Comparison of ENCODE assay signal across 22 mouse cellular contexts in the genomic region with DNA sequence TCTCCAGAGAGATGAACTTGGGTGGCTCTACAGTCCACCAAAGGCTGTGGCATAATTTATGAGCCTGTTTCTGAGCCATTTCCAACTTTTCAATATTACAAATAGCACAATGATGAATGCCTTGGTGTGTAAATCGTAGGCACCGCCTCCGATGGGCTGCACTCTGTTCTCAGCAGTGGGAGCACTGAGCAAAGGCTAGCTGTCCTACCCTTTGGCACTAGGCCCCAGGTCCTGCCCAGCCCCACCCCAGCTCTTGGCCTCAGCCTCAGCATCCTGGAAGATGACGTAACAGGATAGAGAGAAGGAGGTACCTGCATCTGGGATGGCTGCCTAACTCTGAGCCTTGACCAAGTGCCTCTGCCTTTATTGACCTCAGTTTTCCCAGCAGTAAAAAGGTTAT.
DNase-seq lines count a peak whose midpoint lies in the region; ATAC-seq lines count a peak whose summit lies in the region.
"Had no signal": no experiment of that assay in that cellular context is flagged by ENCODE, and none has a peak within 500 bp of the region (broad histone marks: within the 10 kb centered on the region; RNA-seq: fewer than 3 reads in every experiment).

No protein-coding gene starts in this region.

- H3K9me3 ChIP-seq in intestine, embryonic 16.5 days (ENCODE audit: control insufficient read depth, low read length) = no peaks in the 10 kb centered on the region
- H3K9me3 ChIP-seq: embryonic facial prominence, embryonic 12.5 days; forebrain, embryonic 13.5 days; hindbrain, embryonic 13.5 days; liver, embryonic 12.5 days; midbrain, embryonic 10.5 days had no signal

- H3K27me3 ChIP-seq in intestine, embryonic 16.5 days (replicated peaks; ENCODE audit: control insufficient read depth, insufficient read depth, low read length) = no peaks in the 10 kb centered on the region
- H3K27me3 ChIP-seq: CH12.LX; embryonic facial prominence, embryonic 12.5 days; forebrain, embryonic 13.5 days; hindbrain, embryonic 13.5 days; liver, embryonic 12.5 days had no signal

- WGBS in intestine, embryonic 16.5 days = 86% methylated on average over 4 of the region's 4 CpGs

- intact Hi-C loops in gastrocnemius, postnatal 36 days (cut with DNase I) = loop anchor here (5.0 kb wide), 1 partner anchor 53 kb away; no protein-coding TSS in a partner anchor

- no peaks in the 10 kb centered on the region for H3K36me3 ChIP-seq in intestine, embryonic 16.5 days (ENCODE audit: control insufficient read depth, insufficient read depth, low read length)
- H3K36me3 ChIP-seq: embryonic facial prominence, embryonic 12.5 days; hindbrain, embryonic 13.5 days; liver, embryonic 12.5 days; midbrain, embryonic 10.5 days had no signal

- no peak overlapping the region for H3K27ac ChIP-seq in intestine, embryonic 16.5 days (ENCODE audit: low read length)
- H3K27ac ChIP-seq: embryonic facial prominence, embryonic 12.5 days; forebrain, embryonic 13.5 days; hindbrain, embryonic 13.5 days; left cerebral cortex, adult 2 months; liver, embryonic 12.5 days; macrophage had no signal

- H3K4me2 ChIP-seq in intestine, embryonic 16.5 days (ENCODE audit: low read depth, low read length) = no peak overlapping the region
- H3K4me2 ChIP-seq: embryonic facial prominence, embryonic 12.5 days; forebrain, embryonic 13.5 days; heart, embryonic 11.5 days; hindbrain, embryonic 13.5 days; liver, embryonic 12.5 days; lung, embryonic 14.5 days had no signal

- peak; percentile 24 to 41 for DNase-seq in cerebellum, postnatal 10 days
- DNase-seq in cerebellum, adult 9-10 months = no peak
- DNase-seq in kidney, postnatal 36 days = peak; percentile 16 to 37
- DNase-seq in kidney, adult 8-10 months = no peak
- peak; percentile 34 for DNase-seq in adrenal gland, postnatal 10 days
- DNase-seq in gastrocnemius, postnatal 36 days = peak; percentile 16 to 17
- no peak for DNase-seq in embryo, embryonic 9.5 days (ENCODE audit: extremely low spot score)
- DNase-seq: cerebellum, adult 8-10 months; kidney, postnatal 14 days; lung, embryonic 14.5 days had no signal

- no peak for ATAC-seq in intestine, embryonic 16.5 days
- ATAC-seq: forebrain, embryonic 13.5 days; inflammation-experienced regulatory T-cells, adult 6 months; liver, embryonic 12.5 days had no signal

- no peaks in the 10 kb centered on the region for H3K4me1 ChIP-seq in intestine, embryonic 16.5 days (ENCODE audit: control insufficient read depth, insufficient read depth, low read length)

- no peak overlapping the region for H3K4me3 ChIP-seq in intestine, embryonic 16.5 days (ENCODE audit: low read length)
- H3K4me3 ChIP-seq: embryonic facial prominence, embryonic 12.5 days; erythroblast, embryonic 14.5 days; forebrain, embryonic 13.5 days; hindbrain, embryonic 13.5 days; left cerebral cortex, adult 2 months; liver, embryonic 12.5 days; midbrain, embryonic 10.5 days had no signal

- no peak overlapping the region for H3K9ac ChIP-seq in intestine, embryonic 16.5 days (ENCODE audit: low read depth, low read length)
- H3K9ac ChIP-seq: embryonic facial prominence, embryonic 12.5 days; forebrain, embryonic 13.5 days; hindbrain, embryonic 13.5 days; liver, embryonic 12.5 days; lung, embryonic 14.5 days had no signal

Comparison
In these comparisons a context has a peak if more than half of its experiments do, and no peak if none do; other contexts are left out.
1. DNase-seq: peak in cerebellum, postnatal 10 days (2 of 2), kidney, postnatal 36 days (2 of 2), adrenal gland, postnatal 10 days (single experiment) and gastrocnemius, postnatal 36 days (2 of 2); none in cerebellum, adult 9-10 months (single experiment), kidney, adult 8-10 months (0 of 2) and embryo, embryonic 9.5 days (single experiment).